Mouse (Mus musculus) embryonic facial prominence, embryonic 15.5 days (tissue): ENCODE measurements around the gene Rasal1. TPM values are rescaled to one million over a fixed set of nuclear protein-coding genes. Genes with fewer than 3 reads are reported as not detected.
A peak's percentile ranks its signal among the peaks of the same experiment; 100 is the strongest.

ENCODE experiments used
- ATAC-seq: fragments of 200-750 bp; cut with Nextera tagmentation; 2 replicates; pipeline ENCODE4 v1.8.0; 2017; ENCODE audit warnings: low read depth, moderate TSS enrichment; ENCODE audit not compliant: insufficient number of reproducible peaks, low FRiP score, low TSS enrichment
- H3K27ac ChIP-seq: fragments of 300-500 bp; sonication (generic); replicated peaks from 2 replicates; pipeline ENCODE4 v1.5.1; 2015; ENCODE audit warnings: mild to moderate bottlenecking, inconsistent platforms
- H3K27me3 ChIP-seq: fragments of 300-500 bp; sonication (generic); 2 replicates; pipeline ENCODE4 v1.6.1; 2015; ENCODE audit warnings: inconsistent platforms
- H3K36me3 ChIP-seq: fragments of 300-500 bp; sonication (generic); 2 replicates; pipeline ENCODE4 v1.6.1; 2015; ENCODE audit warnings: mild to moderate bottlenecking, inconsistent platforms
- H3K4me1 ChIP-seq: fragments of 300-500 bp; sonication (generic); 2 replicates; pipeline ENCODE4 v1.6.1; 2015; ENCODE audit warnings: inconsistent platforms
- H3K4me2 ChIP-seq: fragments of 300-500 bp; sonication (generic); replicated peaks from 2 replicates; pipeline ENCODE4 v1.6.1; 2015; ENCODE audit warnings: mild to moderate bottlenecking, inconsistent platforms
- H3K4me3 ChIP-seq: fragments of 300-500 bp; sonication (generic); replicated peaks from 2 replicates; pipeline ENCODE4 v1.5.1; 2015; ENCODE audit warnings: mild to moderate bottlenecking, inconsistent platforms
- H3K9ac ChIP-seq: fragments of 300-500 bp; sonication (generic); 2 replicates; pipeline ENCODE4 v1.6.1; 2015; ENCODE audit warnings: inconsistent platforms
- H3K9me3 ChIP-seq: fragments of 300-500 bp; sonication (generic); replicated peaks from 2 replicates; pipeline ENCODE4 v1.6.1; 2016; ENCODE audit warnings: inconsistent platforms
- WGBS: fragments of 180-500 bp; shearing (Covaris S2); methylation state at CpG from one replicate; pipeline ENCODE4 v1.1.7; 2015; 5-methylcytosine and 5-hydroxymethylcytosine counted together
- polyA plus RNA-seq: library from polyadenylated mRNA; unstranded; fragments of >200 nt; fragmentation: Nextera tagmentation; extraction: Ambion mirVana; gene quantifications from 2 replicates; pipeline ENCODE4 v1.2.1, GENCODE M21; 2015

Rasal1 gene
- polyA plus RNA-seq, 1 experiment from 2014 or later = 1.2 TPM

DNA sequence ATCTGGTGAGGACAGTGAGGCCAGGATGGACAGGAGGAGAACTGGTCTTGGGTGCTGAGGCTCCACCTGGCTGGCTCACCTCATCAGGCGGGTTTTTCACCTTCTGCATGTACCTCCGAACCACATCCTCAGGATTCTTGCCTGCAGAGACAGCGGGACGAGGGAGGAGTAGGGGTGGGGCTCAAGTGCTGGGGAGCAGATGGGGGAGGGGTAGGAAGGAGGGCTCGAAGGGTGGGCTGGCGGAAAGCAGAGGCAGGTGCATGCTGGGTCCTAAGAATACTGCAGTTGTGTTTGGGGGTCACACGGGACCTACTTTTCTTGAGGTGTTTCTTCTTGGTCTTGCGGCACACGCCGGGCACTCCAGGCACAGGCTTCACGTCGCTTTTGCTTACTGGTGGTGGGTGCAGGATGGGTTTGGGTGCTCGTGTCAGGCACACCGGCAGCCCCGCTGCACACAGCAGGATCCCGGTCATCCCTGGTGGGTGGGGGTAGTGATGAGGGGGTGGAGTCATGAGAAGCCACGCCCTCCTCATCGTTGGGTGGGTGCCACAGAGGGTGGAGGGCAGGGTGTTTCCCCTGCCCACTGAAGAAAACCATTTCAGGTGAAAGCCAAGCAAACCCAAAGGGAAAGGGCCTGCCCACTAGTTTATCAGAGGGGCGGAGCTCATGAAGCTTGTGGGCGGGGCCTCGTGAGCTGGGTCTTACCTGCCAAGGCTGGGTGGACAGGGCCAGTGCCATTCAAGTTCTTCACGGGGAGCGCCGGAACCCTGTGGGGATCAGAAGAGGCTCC, 34.6 kb downstream of the Rasal1 start:
- no peak overlapping the region for H3K27ac ChIP-seq
- no peaks in the 10 kb centered on the region for H3K36me3 ChIP-seq
- H3K27me3 ChIP-seq = peaks cover 22% of the 10 kb centered on the region
- H3K4me1 ChIP-seq = peaks cover 14% of the 10 kb centered on the region
- 10% methylated on average over 24 of the region's 24 CpGs for WGBS
- ATAC-seq = no peak
- no peaks in the 10 kb centered on the region for H3K9me3 ChIP-seq
- H3K4me3 ChIP-seq = no peak overlapping the region
- 0 out of 2 replicates have a peak overlapping the region, but pooled peaks have one; percentile 12 for H3K4me2 ChIP-seq
- H3K9ac ChIP-seq = no peak overlapping the region

GRCm38 (mm10) chr5:120685678-120686077, 37.1 kb downstream of the Rasal1 start:
- Histone ChIP-seq H3K27ac (no peak overlapping the region), H3K4me3 (no peak overlapping the region), H3K4me2 (no peak overlapping the region), H3K9ac (no peak overlapping the region), H3K27me3 (peaks cover 22% of the 10 kb centered on the region), H3K36me3 (no peaks in the 10 kb centered on the region), H3K9me3 (no peaks in the 10 kb centered on the region), H3K4me1 (peaks cover 2% of the 10 kb centered on the region; the same call in 1 of the 2 replicates)
- WGBS = 72% methylated on average over 8 of the region's 8 CpGs
- no peak for ATAC-seq

DNA sequence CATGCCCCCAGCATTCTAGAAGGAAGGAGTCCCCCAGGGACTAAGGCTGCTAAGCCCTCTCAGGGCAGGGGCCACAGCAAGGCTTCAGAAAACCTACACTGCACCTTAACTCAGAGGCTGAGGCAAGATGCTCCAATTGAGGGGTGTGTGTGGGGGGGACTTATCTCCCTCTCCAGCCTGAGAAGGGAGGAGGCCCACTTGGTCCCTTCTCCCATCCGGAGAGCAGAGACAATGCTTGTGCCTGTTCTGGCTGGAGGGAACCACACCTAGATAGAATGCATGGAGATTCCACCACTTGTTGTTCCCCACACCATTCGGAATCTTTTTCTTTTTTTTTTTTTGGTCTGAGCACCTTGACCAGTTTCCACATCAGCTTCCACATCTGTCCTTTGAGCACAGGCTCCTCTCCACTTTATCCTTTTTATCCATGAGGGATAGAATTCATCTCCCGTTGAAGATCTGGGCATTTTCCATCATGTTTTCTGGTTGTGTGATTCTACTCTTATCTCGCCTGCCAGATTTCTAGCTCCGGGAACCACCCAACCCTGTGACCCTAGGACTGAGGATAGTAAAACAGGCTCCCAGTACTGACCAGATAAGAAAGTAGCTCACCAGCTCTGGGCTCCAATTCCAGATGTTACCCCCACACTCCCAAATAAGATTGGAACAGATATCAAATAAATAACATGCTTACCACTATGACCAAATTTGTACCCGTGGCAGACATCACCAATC, 38.3 kb downstream of the Rasal1 start:
- Histone ChIP-seq H3K4me2 (no peak overlapping the region), H3K9me3 (no peaks in the 10 kb centered on the region), H3K9ac (no peak overlapping the region), H3K4me3 (no peak overlapping the region), H3K27ac (no peak overlapping the region), H3K4me1 (no peaks in the 10 kb centered on the region; the same call in 1 of the 2 replicates), H3K27me3 (peaks cover 16% of the 10 kb centered on the region), H3K36me3 (no peaks in the 10 kb centered on the region)
- WGBS = 78% methylated on average over 6 of the region's 6 CpGs
- ATAC-seq = no peak

DNA sequence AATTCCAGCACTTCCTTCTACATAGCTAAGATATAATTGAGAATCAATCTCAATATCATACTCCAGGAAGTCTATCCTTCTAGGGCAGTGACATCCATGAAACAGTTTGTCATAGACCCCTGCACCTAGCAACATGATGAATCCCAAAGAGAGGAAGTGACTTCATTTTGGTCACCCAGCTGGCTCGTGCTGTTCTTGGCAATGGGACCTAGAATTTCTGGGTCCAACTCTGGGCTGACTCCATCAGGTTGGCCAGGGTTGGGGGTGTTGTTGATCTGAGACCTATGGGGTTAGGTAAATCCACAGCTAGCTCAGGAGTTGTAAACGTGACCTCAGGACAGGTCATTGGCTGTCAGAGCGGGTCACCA, 38.9 kb downstream of the Rasal1 start:
- Histone ChIP-seq H3K4me3 (no peak overlapping the region), H3K27me3 (peaks cover 16% of the 10 kb centered on the region), H3K4me1 (no peaks in the 10 kb centered on the region; the same call in 1 of the 2 replicates), H3K4me2 (no peak overlapping the region), H3K27ac (no peak overlapping the region), H3K9ac (no peak overlapping the region), H3K9me3 (no peaks in the 10 kb centered on the region), H3K36me3 (no peaks in the 10 kb centered on the region)
- ATAC-seq = no peak
- WGBS = 89% methylated on average over 3 of the region's 3 CpGs

DNA sequence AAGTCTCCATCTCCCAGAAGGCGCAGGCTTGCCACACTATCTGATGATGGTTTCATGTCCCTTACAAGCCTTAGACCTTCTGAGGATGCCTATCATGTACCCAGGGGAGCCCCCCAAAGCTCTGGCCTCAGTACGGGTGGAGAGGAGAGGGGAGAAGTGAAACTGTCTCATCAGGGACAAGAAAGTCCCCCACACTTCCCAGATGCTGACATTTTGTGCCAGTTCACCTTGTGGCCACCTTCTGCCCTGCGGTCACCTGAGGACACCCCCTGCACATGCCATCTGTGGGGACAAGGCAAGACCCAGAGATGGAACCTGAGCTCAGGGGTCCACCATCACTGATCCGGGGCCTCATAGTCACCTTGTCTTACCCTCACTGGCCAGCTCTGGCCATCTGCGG, 39.3 kb downstream of the Rasal1 start:
- peaks cover 16% of the 10 kb centered on the region for H3K27me3 ChIP-seq
- 87% methylated on average over 5 of the region's 5 CpGs for WGBS

DNA sequence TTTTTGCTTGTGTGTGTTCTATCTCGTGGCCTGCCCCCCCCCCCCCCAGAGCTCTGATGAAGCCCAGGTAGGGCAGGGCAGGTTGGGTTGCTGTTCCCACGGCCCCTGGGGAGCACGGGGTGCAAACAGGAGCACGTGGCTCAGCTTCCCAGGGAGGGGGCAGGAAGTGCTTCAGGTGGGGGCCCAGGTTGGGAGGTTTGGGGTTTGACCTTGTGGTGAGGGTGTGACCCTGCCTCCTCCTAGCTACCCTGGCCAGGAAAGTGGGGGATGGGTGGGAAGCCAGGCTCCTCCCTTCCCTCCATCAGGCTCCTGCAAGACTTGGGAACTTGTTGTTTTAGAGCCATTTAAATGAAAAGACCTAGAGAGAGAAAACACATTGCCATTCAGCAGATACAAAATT, 39.8 kb downstream of the Rasal1 start:
- H3K4me1 ChIP-seq = no peaks in the 10 kb centered on the region
- WGBS = 36% methylated on average over 4 of the region's 4 CpGs
- no peak overlapping the region for H3K4me2 ChIP-seq

More for the DNA sequence above, 39.3 kb downstream of the Rasal1 start:
- no peak overlapping the region for H3K4me2 ChIP-seq
- H3K27ac ChIP-seq = no peak overlapping the region
- H3K36me3 ChIP-seq = no peaks in the 10 kb centered on the region
- H3K4me3 ChIP-seq = no peak overlapping the region
- no peak overlapping the region for H3K9ac ChIP-seq
- no peak for ATAC-seq
- H3K4me1 ChIP-seq = no peaks in the 10 kb centered on the region; the same call in 1 of the 2 replicates
- no peaks in the 10 kb centered on the region for H3K9me3 ChIP-seq

GRCm38 (mm10) chr5:120690417-120690816, 41.8 kb downstream of the Rasal1 start:
- WGBS = 42% methylated on average over 4 of the region's 4 CpGs
- H3K36me3 ChIP-seq = no peaks in the 10 kb centered on the region
- no peak overlapping the region for H3K4me3 ChIP-seq
- no peak overlapping the region for H3K9ac ChIP-seq
- peaks cover 35% of the 10 kb centered on the region for H3K27me3 ChIP-seq
- ATAC-seq = no peak
- H3K27ac ChIP-seq = no peak overlapping the region
- no peak overlapping the region for H3K4me2 ChIP-seq
- no peaks in the 10 kb centered on the region for H3K9me3 ChIP-seq
- peaks cover 8% of the 10 kb centered on the region for H3K4me1 ChIP-seq

More for the DNA sequence above, 39.8 kb downstream of the Rasal1 start:
- H3K9ac ChIP-seq = no peak overlapping the region
- no peaks in the 10 kb centered on the region for H3K36me3 ChIP-seq
- peaks cover 16% of the 10 kb centered on the region for H3K27me3 ChIP-seq
- no peaks in the 10 kb centered on the region for H3K9me3 ChIP-seq
- ATAC-seq = no peak
- no peak overlapping the region for H3K27ac ChIP-seq
- H3K4me3 ChIP-seq = no peak overlapping the region

DNA sequence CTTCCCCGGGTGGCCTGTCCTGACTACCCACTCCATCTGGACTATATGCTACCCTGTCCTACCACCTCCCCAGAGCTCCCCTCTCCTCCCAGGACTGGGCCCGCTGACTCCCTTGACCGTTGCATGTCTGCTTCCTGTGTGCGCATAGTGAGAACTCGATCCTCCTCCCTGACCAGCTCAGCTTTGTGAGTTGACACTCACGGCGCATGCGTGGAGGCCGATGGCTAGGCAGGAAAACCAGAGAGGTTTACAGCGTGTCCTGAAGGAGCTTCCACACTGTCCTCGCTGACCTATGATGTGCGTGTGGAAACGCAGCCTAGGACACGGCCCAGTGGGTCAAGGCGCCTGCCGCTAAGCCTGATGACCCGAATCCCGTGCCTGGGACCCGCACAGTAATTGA, 43.4 kb downstream of the Rasal1 start:
- Histone ChIP-seq H3K9ac (no peak overlapping the region), H3K27me3 (peaks cover 49% of the 10 kb centered on the region), H3K9me3 (no peaks in the 10 kb centered on the region), H3K4me2 (no peak overlapping the region), H3K4me1 (peaks cover 8% of the 10 kb centered on the region), H3K27ac (no peak overlapping the region), H3K36me3 (no peaks in the 10 kb centered on the region), H3K4me3 (no peak overlapping the region)
- 76% methylated on average over 19 of the region's 19 CpGs for WGBS
- no peak for ATAC-seq

DNA sequence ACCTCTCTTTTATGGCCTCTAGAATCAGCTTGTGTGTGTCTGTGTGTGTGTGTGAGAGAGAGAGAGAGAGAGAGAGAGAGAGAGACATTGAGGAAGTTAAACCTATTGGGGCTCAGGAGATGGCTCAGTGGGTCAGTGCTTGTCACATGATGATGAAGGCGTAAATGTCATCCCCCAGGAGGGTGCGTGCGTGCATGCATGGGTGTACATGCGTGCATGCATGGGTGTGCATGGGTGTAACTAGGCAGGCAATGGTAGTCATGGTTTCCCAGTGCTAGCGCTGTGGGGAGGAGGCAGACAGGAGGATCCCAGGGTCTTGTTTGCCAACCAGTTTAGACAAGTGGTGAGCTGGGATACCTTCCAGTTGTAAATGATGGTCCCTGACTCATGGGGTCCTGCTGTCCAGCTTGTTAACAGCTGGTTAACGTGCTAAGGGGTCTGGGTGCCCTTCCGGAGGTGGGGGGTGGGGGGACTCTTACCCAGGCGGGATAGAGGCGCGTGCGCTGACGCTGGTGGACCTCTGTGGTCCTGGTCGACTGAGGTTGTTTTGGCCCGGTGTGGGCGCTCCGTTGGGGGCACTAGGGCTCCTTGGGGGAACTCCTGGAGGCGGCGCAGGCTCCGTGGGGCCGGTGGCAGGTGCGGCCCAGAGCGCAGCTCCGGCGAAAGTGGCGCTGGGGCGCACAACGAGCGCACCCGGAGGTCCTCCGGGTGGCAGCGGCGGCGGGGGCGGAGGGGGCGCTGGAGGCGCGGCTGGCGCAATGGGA, 45.5 kb downstream of the Rasal1 start:
- peaks cover 60% of the 10 kb centered on the region for H3K27me3 ChIP-seq
- no peak overlapping the region for H3K27ac ChIP-seq
- no peak overlapping the region for H3K9ac ChIP-seq
- H3K36me3 ChIP-seq = no peaks in the 10 kb centered on the region
- no peak for ATAC-seq
- H3K4me1 ChIP-seq = peaks cover 12% of the 10 kb centered on the region
- peak overlapping the region; percentile 38 for H3K4me2 ChIP-seq
- peak overlapping the region; percentile 22 for H3K4me3 ChIP-seq
- no peaks in the 10 kb centered on the region for H3K9me3 ChIP-seq
- 20% methylated on average over 36 of the region's 38 CpGs for WGBS

- no peak for ATAC-seq
- Histone ChIP-seq H3K27me3 (peaks cover 60% of the 10 kb centered on the region), H3K9ac (no peak overlapping the region), H3K9me3 (no peaks in the 10 kb centered on the region), H3K4me3 (peak overlapping the region; percentile 22), H3K27ac (no peak overlapping the region), H3K4me1 (peaks cover 12% of the 10 kb centered on the region), H3K4me2 (peak overlapping the region; percentile 38), H3K36me3 (no peaks in the 10 kb centered on the region)
- 12% methylated on average over 41 of the region's 41 CpGs for WGBS
Measured at GRCm38 (mm10) chr5:120694695-120695074, 46.1 kb downstream of the Rasal1 start.
